Mouse (Mus musculus) heart, adult 2 months (tissue): ENCODE results near the gene Zbtb22. TPM values are rescaled to one million over a fixed set of nuclear protein-coding genes. Genes with fewer than 3 reads are reported as not detected.
"Not testable (repeated sequence)": the region's sequence is repeated elsewhere in the genome, so short reads cannot be mapped to it uniquely, and the experiment has no call there.

Experiments used
- DNase-seq, 2 experiments: peaks; one replicate each; pipeline ENCODE4 v3.0.0; 2021
- H3K27ac ChIP-seq: fragments of 200-600 bp; 2 replicates; pipeline ENCODE4 v1.8.1; 2022
- H3K27me3 ChIP-seq: fragments of 200-500 bp; 2 replicates; pipeline ENCODE4 v1.6.1; 2012; ENCODE audit warnings: mild to moderate bottlenecking, low read length, inconsistent platforms, mixed read lengths; ENCODE audit not compliant: control insufficient read depth, insufficient read depth
- H3K36me3 ChIP-seq: fragments of 200-500 bp; 2 replicates; pipeline ENCODE4 v1.6.1; 2012; ENCODE audit warnings: low read length, inconsistent platforms; ENCODE audit not compliant: control insufficient read depth, insufficient read depth
- H3K4me1 ChIP-seq: fragments of 200-500 bp; 2 replicates; pipeline ENCODE4 v1.6.1; 2011; ENCODE audit warnings: low read length; ENCODE audit not compliant: control insufficient read depth, insufficient read depth
- H3K4me3 ChIP-seq: fragments of 200-600 bp; 2 replicates; pipeline ENCODE4 v1.8.1; 2022
- H3K79me2 ChIP-seq: fragments of 200-500 bp; replicated peaks from 2 replicates; pipeline ENCODE4 v1.6.1; 2012; ENCODE audit warnings: mild to moderate bottlenecking, inconsistent platforms, low read length, moderate library complexity, mixed read lengths; ENCODE audit not compliant: control insufficient read depth, insufficient read depth
- H3K9ac ChIP-seq: fragments of 200-500 bp; 2 replicates; pipeline ENCODE4 v1.6.1; 2012; ENCODE audit warnings: low read depth, mild to moderate bottlenecking, control low read depth, inconsistent platforms, low read length, mixed read lengths
- CTCF ChIP-seq: fragments of 200-600 bp; IDR thresholded peaks from 2 replicates; pipeline ENCODE4 v1.8.1; 2022; ENCODE audit warnings: antibody characterized with exemption, mild to moderate bottlenecking, moderate library complexity
- EP300 ChIP-seq: fragments of 200-500 bp; IDR thresholded peaks from 2 replicates; pipeline ENCODE4 v1.6.1; 2011; ENCODE audit warnings: low read depth, low read length, control low read depth; ENCODE audit not compliant: insufficient read depth
- POLR2A ChIP-seq: fragments of 200-500 bp; IDR thresholded peaks from 2 replicates; pipeline ENCODE4 v1.6.1; 2011; ENCODE audit warnings: mild to moderate bottlenecking, low read depth, low read length, control low read depth; ENCODE audit not compliant: insufficient read depth
- WGBS: fragments of 180-500 bp; shearing (Covaris S2); methylation state at CpG from one replicate; pipeline ENCODE4 v1.1.7; 2018; 5-methylcytosine and 5-hydroxymethylcytosine counted together
- intact Hi-C: fragments of 180-260 bp; cut with DNase I; formaldehyde crosslinking; loops from one replicate; pipeline ENCODE4 v1.15.1; 2025
- polyA plus RNA-seq: library from polyadenylated mRNA; depleted of rRNA; stranded (reverse); fragments of >200 nt; gene quantifications from 2 replicates; pipeline ENCODE4 v1.2.3, GENCODE M21; 2012
- total RNA-seq, 2 experiments: library from RNA; stranded (reverse); gene quantifications; 2 replicates each; pipeline ENCODE4 v1.2.3; 2021

The Zbtb22 gene
- total and polyA plus RNA-seq, 3 experiments = 13.7 to 24.6 (median 18.8) TPM

GRCm38 (mm10) chr17:33890533-33891059 is 25.1 kb upstream of the Zbtb22 start, which contains the start of gene Kifc1:
Kifc1 (minus strand) TSS chr17:33890661.
- peak within 1 kb of the TSS; percentile 53 for H3K9ac ChIP-seq
- peak; percentile 98 to 100 for DNase-seq
- peak within 1 kb of the TSS; percentile 61 for H3K4me3 ChIP-seq
- WGBS = 1% methylated on average over 49 of the region's 49 CpGs
- intact Hi-C loops = no loop called here
- TF ChIP-seq EP300 = peak; percentile 56; the same call in 1 of the 2 replicates
- no peak for TF ChIP-seq POLR2A
- TF ChIP-seq CTCF = peak; percentile 88
- H3K36me3 ChIP-seq = no peaks in the 10 kb centered on the region
- H3K27ac ChIP-seq = no peak within 1 kb of the TSS
- no peaks in the 10 kb centered on the region for H3K79me2 ChIP-seq
- no peaks in the 10 kb centered on the region for H3K4me1 ChIP-seq
- no peaks in the 10 kb centered on the region for H3K27me3 ChIP-seq

GRCm38 (mm10) chr17:33891357-33891756 is 24.3 kb upstream of the Zbtb22 start:
- intact Hi-C loops = no loop called here

DNA sequence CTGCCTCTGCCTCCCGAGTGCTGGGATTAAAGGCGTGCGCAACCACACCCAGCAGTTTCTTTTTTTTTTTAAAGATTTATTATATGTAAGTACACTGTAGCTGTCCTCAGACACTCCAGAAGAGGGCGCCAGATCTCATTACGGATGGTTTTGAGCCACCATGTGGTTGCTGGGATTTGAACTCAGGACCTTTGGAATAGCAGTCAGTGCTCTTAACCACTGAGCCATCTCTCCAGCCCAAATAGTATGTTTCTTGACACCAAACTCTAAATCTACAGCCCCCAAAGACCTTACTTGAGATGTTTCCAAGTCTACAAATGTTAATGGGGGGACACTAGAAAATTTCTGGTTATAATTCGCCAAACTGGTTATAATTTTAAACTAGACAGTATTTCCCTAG is 23.8 kb upstream of the Zbtb22 start:
- 64% methylated on average over 6 of the region's 6 CpGs for WGBS
- H3K36me3 ChIP-seq, H3K4me1 ChIP-seq, DNase-seq, intact Hi-C loops, H3K79me2 ChIP-seq, H3K27ac ChIP-seq, H3K9ac ChIP-seq, H3K4me3 ChIP-seq, H3K27me3 ChIP-seq: not testable (repeated sequence)
- peak; percentile 52 for TF ChIP-seq CTCF

More at GRCm38 (mm10) chr17:33891357-33891756, 24.3 kb upstream of the Zbtb22 start:
- Histone ChIP-seq H3K4me3 (no peak overlapping the region), H3K27me3 (no peaks in the 10 kb centered on the region), H3K79me2 (no peaks in the 10 kb centered on the region), H3K4me1 (no peaks in the 10 kb centered on the region), H3K9ac (no peak overlapping the region), H3K27ac (no peak overlapping the region), H3K36me3 (no peaks in the 10 kb centered on the region)
- TF ChIP-seq CTCF = no peak
- no peak for TF ChIP-seq EP300
- TF ChIP-seq POLR2A = no peak
- 48% methylated on average over 2 of the region's 2 CpGs for WGBS
- no peak for DNase-seq

- intact Hi-C loops = no loop called here
- Histone ChIP-seq H3K27me3 (no peaks in the 10 kb centered on the region), H3K4me3 (no peak overlapping the region), H3K4me1 (no peaks in the 10 kb centered on the region), H3K36me3 (no peaks in the 10 kb centered on the region), H3K27ac (no peak overlapping the region), H3K9ac (no peak overlapping the region), H3K79me2 (no peaks in the 10 kb centered on the region)
- no peak for TF ChIP-seq CTCF
- TF ChIP-seq POLR2A = no peak
- no peak for TF ChIP-seq EP300
- DNase-seq = no peak
- 38% methylated on average over 7 of the region's 7 CpGs for WGBS
Observed at GRCm38 (mm10) chr17:33892429-33892828, 23.3 kb upstream of the Zbtb22 start.

GRCm38 (mm10) chr17:33893011-33893410 is 22.7 kb upstream of the Zbtb22 start:
- H3K79me2 ChIP-seq, H3K4me1 ChIP-seq, H3K4me3 ChIP-seq, H3K27ac ChIP-seq, DNase-seq, H3K27me3 ChIP-seq, intact Hi-C loops, H3K9ac ChIP-seq, H3K36me3 ChIP-seq: not testable (repeated sequence)
- 81% methylated on average over 4 of the region's 4 CpGs for WGBS

DNA sequence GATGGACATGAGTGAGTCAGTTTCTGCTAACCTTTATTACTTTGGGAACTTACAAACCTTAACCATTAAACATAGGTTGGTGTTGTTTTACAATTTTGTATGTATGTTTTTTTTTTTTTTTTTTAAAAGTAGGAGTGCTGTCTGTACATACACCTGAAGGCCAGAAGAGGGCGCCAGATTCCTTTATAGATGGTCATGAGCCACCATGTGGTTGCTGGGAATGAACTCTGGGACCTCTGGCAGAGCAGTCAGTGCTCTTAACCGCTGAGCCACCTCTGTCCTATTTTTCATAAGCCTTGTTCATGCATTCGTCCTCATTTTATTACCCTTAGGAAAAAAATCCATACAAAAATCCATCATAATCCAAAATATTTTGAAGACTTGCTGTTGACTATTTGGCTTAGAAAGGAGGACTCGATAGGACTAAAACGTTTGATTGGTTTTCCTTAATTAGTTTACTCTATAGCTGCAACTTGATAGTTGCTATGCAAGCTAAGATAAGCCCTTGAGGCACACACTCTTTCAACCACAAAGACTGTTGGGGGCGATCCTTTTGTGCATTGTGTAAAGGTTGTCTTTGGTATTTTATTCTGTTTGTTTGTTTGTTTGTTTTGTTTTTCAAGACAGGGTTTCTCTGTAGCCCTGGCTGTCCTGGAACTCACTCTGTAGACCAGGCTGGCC is 18.4 kb upstream of the Zbtb22 start:
- H3K27ac ChIP-seq = no peak overlapping the region

GRCm38 (mm10) chr17:33898193-33898592 is 17.5 kb upstream of the Zbtb22 start:
- not testable (repeated sequence) for H3K4me3 ChIP-seq, H3K36me3 ChIP-seq, DNase-seq, H3K9ac ChIP-seq, H3K79me2 ChIP-seq, H3K4me1 ChIP-seq, H3K27ac ChIP-seq, H3K27me3 ChIP-seq
- intact Hi-C loops = loop anchor here (5.0 kb wide), 1 partner anchor 84 kb away; no protein-coding TSS in a partner anchor
- WGBS = 67% methylated on average over 4 of the region's 4 CpGs

More for the DNA sequence above, 18.4 kb upstream of the Zbtb22 start:
- TF ChIP-seq EP300 (0 out of 2 replicates have a peak, but pooled peaks have one; percentile 22), POLR2A (no peak), CTCF (peak; percentile 75)
- no peaks in the 10 kb centered on the region for H3K27me3 ChIP-seq
- H3K4me3 ChIP-seq = no peak overlapping the region
- DNase-seq = no peak
- intact Hi-C loops = loop anchor here (2.0 to 5.0 kb wide), 2 partner anchors 24 to 85 kb away; no protein-coding TSS in a partner anchor
- 38% methylated on average over 6 of the region's 6 CpGs for WGBS
- no peaks in the 10 kb centered on the region for H3K36me3 ChIP-seq
- H3K4me1 ChIP-seq = no peaks in the 10 kb centered on the region; the same call in 1 of the 2 replicates
- no peak overlapping the region for H3K9ac ChIP-seq
- H3K79me2 ChIP-seq = no peaks in the 10 kb centered on the region
